Mouse (Mus musculus) spleen, adult 12 weeks (tissue): Measurements from ENCODE around the gene Nrk.

Experiments
- DNase-seq: peaks from one replicate; pipeline ENCODE4 v3.0.0; 2022; ENCODE audit warnings: low spot score

Nrk gene

GRCm38 (mm10) chrX:138914041-138914776 lies at the start of gene Nrk:
Gene Nrk, plus strand, starts transcription at chrX:138914430.
- no peak for DNase-seq

GRCm38 (mm10) chrX:138913366-138913765 lies 864 bp upstream of the Nrk start:
- DNase-seq, result no peak

DNA sequence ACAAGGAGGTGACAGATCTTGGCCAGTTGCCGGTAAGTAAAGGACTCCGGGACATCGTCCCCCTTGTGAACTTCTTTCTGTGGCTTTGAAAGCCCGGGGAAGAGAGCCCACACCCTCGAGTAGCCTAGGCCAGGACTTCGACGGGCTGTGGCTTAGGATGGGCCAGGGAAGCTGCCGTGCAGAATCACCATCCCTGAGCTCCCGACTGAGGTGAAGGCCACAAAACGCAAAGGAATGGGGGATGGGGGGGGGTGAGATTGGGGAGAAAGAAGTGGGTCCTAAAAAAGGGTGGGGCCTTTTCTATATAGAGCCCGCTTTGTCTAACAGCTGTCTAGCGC lies 516 bp downstream of the Nrk start:
- DNase-seq, result no peak

DNA sequence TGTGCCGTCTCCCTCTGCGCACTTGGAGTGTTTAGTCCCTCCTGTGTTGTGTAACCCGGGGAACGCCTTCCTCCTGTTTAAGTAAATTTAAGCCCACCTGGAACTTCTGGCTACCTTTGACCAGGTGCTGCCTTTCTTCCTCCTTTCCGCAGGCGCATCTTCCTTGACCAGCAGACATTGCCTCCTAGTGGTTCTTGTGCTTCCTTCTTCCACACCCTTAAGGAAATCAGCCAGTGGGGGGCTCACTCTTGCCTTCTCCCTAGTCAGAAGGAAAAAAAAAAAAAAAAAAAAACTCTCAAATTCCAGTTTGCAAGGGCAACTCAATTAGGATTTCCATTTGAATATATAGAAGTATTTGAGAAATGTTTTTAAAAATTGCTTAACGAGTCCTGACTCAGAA lies 4.8 kb downstream of the Nrk start:
- DNase-seq, result no peak

- no peak for DNase-seq
These were observed 29.7 kb downstream of the Nrk start for GRCm38 (mm10) chrX:138943905-138944304.

GRCm38 (mm10) chrX:138960713-138961112 lies 46.5 kb downstream of the Nrk start:
- no peak for DNase-seq

- DNase-seq, result no peak
These were observed 64.3 kb downstream of the Nrk start for GRCm38 (mm10) chrX:138978501-138978900.

DNA sequence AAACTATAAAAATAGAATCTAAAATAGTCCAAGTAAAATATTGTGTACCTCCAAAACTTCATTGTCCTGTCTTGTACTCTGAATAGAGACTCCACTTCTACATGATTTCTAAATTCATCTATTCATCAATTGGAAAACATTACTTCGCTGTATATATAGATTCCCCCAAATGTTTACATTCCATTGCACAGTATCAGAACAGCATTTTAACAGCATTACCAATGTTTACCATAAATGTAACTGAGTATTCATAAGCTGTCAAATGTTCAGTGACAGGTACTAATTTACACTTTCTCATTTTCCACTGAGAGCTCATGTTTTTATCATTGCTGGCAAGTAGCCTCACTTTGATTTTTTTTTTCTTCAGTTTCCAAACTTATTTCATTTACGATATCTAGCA lies 65.0 kb downstream of the Nrk start:
- no peak for DNase-seq

DNA sequence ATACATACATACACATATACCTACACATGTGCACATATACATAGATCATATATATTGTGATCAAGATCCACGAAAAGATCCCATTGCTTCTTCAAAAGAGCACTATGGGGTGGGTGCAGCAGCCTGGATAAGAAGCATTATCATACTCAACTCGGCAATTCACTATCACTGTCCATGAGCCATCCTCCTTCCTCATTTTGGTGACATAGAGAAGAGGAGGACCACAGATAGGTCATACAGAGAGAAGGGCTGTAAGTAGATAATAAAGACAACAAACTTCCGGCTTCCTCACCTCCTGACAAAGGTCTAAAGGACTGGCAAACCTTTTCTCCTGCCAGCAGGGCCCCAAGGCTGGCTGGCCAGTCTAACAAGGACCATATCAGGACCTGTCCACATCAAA lies 100.3 kb downstream of the Nrk start:
- DNase-seq, result no peak

DNA sequence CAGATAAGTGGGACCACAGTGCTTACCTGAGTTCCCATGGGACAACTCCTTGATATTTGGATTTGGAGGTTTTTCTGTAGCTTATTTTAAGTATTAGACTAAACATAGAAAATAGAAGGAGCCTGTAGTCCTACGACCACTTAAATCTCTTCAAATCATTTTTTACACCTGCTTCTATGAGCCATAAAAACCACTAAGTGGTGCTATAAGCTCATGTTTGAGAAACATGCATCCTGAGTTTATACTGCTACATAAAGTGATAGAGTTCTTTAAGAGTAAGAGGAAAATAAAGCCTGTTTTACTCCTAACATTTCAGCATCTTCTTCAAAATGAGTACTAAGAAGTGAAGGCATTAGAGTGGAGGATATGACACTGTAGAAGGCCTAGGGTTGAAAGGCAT lies 102.3 kb downstream of the Nrk start:
- no peak for DNase-seq

DNA sequence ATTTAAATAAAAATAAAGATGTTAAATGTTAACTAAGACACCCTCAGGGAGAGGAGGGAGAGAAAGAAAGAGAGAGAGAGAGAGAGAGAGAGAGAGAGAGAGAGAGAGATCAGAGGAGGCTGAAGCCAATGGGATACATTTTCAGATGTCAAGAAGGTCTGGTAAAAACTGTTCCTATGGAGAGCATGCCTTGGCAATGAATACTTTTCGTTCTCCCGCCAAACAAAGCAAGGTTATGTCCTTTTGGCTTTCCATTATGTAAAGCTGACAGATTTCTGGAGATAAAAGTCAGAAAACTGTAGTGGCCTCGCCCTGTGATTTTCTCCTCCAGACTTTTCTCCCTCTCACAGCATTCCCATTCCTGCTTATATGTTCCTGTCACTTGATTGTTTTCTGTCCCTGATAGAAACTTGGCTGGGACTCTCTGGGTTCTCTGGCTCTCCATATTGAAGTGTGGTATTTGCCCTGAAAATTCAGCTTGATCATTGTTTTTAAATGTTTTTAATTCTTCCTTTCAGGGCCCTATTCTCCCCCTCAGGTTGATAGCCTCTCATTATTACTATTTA lies 112.4 kb downstream of the Nrk start:
- DNase-seq, result no peak

DNA sequence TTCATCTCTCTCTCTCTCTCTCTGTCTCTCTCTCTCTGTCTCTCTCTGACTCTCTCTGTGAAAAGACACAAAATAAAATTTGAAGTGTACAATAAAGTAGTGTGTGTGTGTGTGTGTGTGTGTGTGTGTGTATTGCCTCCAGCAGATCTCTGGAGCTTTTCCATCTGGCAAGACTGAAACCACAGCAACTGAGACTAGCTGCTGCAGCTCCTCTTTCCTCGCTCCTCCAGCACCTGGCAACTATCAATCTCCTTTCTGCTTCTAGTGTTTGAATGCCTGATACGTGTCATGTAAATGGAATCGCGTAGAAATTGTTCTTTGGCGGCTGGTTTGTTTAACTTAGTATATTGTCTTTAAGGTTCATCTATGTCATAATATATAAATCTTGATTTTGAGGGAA lies 113.1 kb downstream of the Nrk start:
- DNase-seq, result no peak

GRCm38 (mm10) chrX:139027909-139028308 lies 113.7 kb downstream of the Nrk start:
- no peak for DNase-seq

DNA sequence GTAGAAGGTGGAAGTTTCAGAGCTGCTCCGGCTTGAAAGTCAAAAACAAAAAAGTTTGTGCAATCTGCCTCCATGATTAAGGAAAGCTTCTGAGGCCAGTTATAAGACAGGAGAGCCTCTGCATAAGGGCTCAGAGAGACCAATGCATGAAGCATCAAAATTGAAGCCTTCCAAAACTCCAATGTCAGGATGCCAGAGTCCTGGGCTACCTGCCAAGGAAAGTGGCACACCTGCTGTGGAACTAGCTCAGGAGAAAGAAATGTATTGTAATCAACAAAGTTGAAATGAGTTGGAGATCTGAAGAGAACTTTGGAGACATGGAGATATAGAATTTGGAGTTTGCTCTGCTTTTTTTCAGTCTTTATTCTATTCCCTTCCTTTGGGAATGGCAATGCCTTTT lies 123.4 kb downstream of the Nrk start:
- no peak for DNase-seq

- no peak for DNase-seq
These were observed 125.1 kb downstream of the Nrk start for GRCm38 (mm10) chrX:139039314-139039713.

GRCm38 (mm10) chrX:139041148-139041547 lies 126.9 kb downstream of the Nrk start:
- no peak for DNase-seq

GRCm38 (mm10) chrX:139051976-139052375 lies 137.7 kb downstream of the Nrk start:
- no peak for DNase-seq

DNA sequence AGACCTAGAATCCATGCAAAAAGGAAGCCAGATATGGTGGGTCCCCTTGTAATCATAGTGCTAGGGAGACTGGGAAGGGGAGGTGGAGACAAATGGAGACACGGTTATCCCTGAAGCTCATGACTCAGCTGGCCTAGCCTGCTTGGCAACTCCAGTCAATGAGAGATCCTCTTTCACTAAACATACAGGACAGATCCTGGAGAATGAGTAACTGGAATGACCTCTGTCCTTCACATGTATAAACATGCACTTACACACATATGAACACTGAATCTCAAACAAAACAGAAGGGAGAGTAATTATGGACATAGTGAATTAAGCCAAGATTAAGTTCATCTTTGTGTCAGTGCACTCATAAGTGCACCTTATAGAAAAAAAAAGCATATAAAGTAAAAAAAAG lies 138.9 kb downstream of the Nrk start:
- no peak for DNase-seq
